In genomic region chr17:80727341-80727951, GRCm38 (mm10) we compare ENCODE assay signal across 8 mouse cellular contexts. TPM values are rescaled to one million over a fixed set of nuclear protein-coding genes. Genes with fewer than 3 reads are reported as not detected.
DNase-seq lines count a peak whose midpoint lies in the region; ATAC-seq and TF ChIP-seq lines count a peak whose summit lies in the region.

No protein-coding gene starts in this region.

- H3K36me3 ChIP-seq in forebrain, embryonic 16.5 days (ENCODE audit: control insufficient read depth, insufficient read depth): no peaks in the 10 kb centered on the region
- no peaks in the 10 kb centered on the region for H3K36me3 ChIP-seq in hindbrain, embryonic 11.5 days (ENCODE audit: control insufficient read depth, insufficient read depth, low read length)

- peak overlapping the region; percentile 98 for H3K9ac ChIP-seq in forebrain, embryonic 16.5 days (replicated peaks; ENCODE audit: low read depth, low read length)
- H3K9ac ChIP-seq in hindbrain, embryonic 11.5 days (ENCODE audit: low read depth, low read length): peak overlapping the region; percentile 98

- peak; percentile 14 for DNase-seq in MEL-GATA-1-ER (ENCODE audit: extremely low read depth, low read depth)
- DNase-seq in cerebellum, adult 11 months: peak; percentile 61
- peak; percentile 74 for DNase-seq in hindbrain, embryonic 11.5 days (ENCODE audit: low spot score)
- DNase-seq in left cerebral cortex, adult 2 months (ENCODE audit: extremely low spot score in 1 of 2, low spot score in 2 of 2): peak; percentile 42 to 55
- peak; percentile 72 to 78 for DNase-seq in lung, postnatal 4 days
- peak; percentile 63 for DNase-seq in retina, postnatal 1 day
- DNase-seq in urinary bladder, postnatal 14 days (ENCODE audit: low spot score): peak; percentile 60

- H3K4me3 ChIP-seq in forebrain, embryonic 16.5 days (replicated peaks; ENCODE audit: low read length): peak overlapping the region; percentile 92
- H3K4me3 ChIP-seq in hindbrain, embryonic 11.5 days (ENCODE audit: low read depth, low read length): peak overlapping the region; percentile 95
- H3K4me3 ChIP-seq in left cerebral cortex, adult 2 months: peak overlapping the region; percentile 98

- peaks cover 34% of the 10 kb centered on the region for H3K4me1 ChIP-seq in forebrain, embryonic 16.5 days (replicated peaks; ENCODE audit: control insufficient read depth, insufficient read depth, low read length)
- peaks cover 6% of the 10 kb centered on the region for H3K4me1 ChIP-seq in hindbrain, embryonic 11.5 days (replicated peaks; ENCODE audit: control insufficient read depth, insufficient read depth, low read length)

- 0% methylated on average over 51 of the region's 54 CpGs for WGBS in forebrain, embryonic 16.5 days
- under 1% methylated on average over 34 of the region's 54 CpGs for WGBS in hindbrain, embryonic 11.5 days

- ATAC-seq in forebrain, embryonic 16.5 days: peak; percentile 73
- peak; percentile 77 for ATAC-seq in hindbrain, embryonic 11.5 days (ENCODE audit: low FRiP score)

- H3K27ac ChIP-seq in forebrain, embryonic 16.5 days (ENCODE audit: low read length): peak overlapping the region; percentile 91
- peak overlapping the region; percentile 96 for H3K27ac ChIP-seq in hindbrain, embryonic 11.5 days (ENCODE audit: low read depth, low read length)
- peak overlapping the region; percentile 96 for H3K27ac ChIP-seq in left cerebral cortex, adult 2 months

- TF ChIP-seq CTCF in left cerebral cortex, adult 2 months (IDR thresholded peaks at IDR 0.05): no peak

- H3K4me2 ChIP-seq in forebrain, embryonic 16.5 days (ENCODE audit: low read length): peak overlapping the region; percentile 68
- peak overlapping the region; percentile 63 for H3K4me2 ChIP-seq in hindbrain, embryonic 11.5 days (replicated peaks; ENCODE audit: low read depth, low read length)

- H3K9me3 ChIP-seq in forebrain, embryonic 16.5 days (ENCODE audit: control insufficient read depth, low read length): no peaks in the 10 kb centered on the region
- H3K9me3 ChIP-seq in hindbrain, embryonic 11.5 days (ENCODE audit: control insufficient read depth, low read length): no peaks in the 10 kb centered on the region

- intact Hi-C loops in left cerebral cortex, adult 2 months (cut with DNase I): loop anchor here (1.0 to 5.0 kb wide), 3 partner anchors 17 to 215 kb away; partner anchors contain the start of gene Tmem178

- no peaks in the 10 kb centered on the region for H3K27me3 ChIP-seq in forebrain, embryonic 16.5 days (replicated peaks; ENCODE audit: control insufficient read depth, insufficient read depth, low read length)
- H3K27me3 ChIP-seq in hindbrain, embryonic 11.5 days (ENCODE audit: control insufficient read depth, insufficient read depth, low read length): no peaks in the 10 kb centered on the region

RNA-seq across cellular contexts. Expression of gene Map4k3, which starts 0.8 kb away (rescaled TPM):
- 28.8 and 33.2 TPM in 2 replicates for polyA plus RNA-seq in forebrain, embryonic 16.5 days (2015; fragmentation: Nextera tagmentation; extraction: Ambion mirVana)
- polyA plus RNA-seq in hindbrain, embryonic 11.5 days (2014; fragmentation: Nextera tagmentation; extraction: Ambion mirVana): 27.5 and 31.9 TPM in 2 replicates
- total RNA-seq in left cerebral cortex, adult 2 months (2021): 10 to 100 TPM; 75.0 TPM

Comparison
In these comparisons a context has a peak if more than half of its experiments do, and no peak if none do; other contexts are left out.
1. Peak in every context shown above with its lines: DNase-seq, ATAC-seq, H3K4me3 ChIP-seq and H3K27ac ChIP-seq.
2. DNase-seq: peak in every context shown above with its lines; median percentile 75 in lung, postnatal 4 days; 74 in hindbrain, embryonic 11.5 days; 63 in retina, postnatal 1 day; 61 in cerebellum, adult 11 months; 60 in urinary bladder, postnatal 14 days; 48 in left cerebral cortex, adult 2 months; 14 in MEL-GATA-1-ER.